Mouse (Mus musculus): ENCODE measurements around the gene Pan3. TPM values are rescaled to one million over a fixed set of nuclear protein-coding genes. Genes with fewer than 3 reads are reported as not detected.

The Pan3 gene
- total RNA-seq, 1 experiment, result 57.3 TPM

GRCm38 (mm10) chr5:147585070-147585469 is 155.1 kb downstream of the Pan3 start:
- in situ Hi-C loops (cut with MboI; ENCODE audit: low sequenced_read_pairs in 2 of 2, unreplicated experiment in 2 of 2), result no loop called here
- H3K9me3 ChIP-seq (ENCODE audit: control insufficient read depth, insufficient read depth, low read depth, low read length), result no peaks in the 10 kb centered on the region
- H3K4me1 ChIP-seq (ENCODE audit: control insufficient read depth in 2 of 2, insufficient read depth in 2 of 2, low read length in 2 of 2, poor library complexity in 1 of 2), result peaks cover 0 to 6% of the 10 kb centered on the region in 2 experiments; a peak in 2 of 4 replicates
- H3K9ac ChIP-seq (ENCODE audit: insufficient read depth, low read depth, low read length, poor library complexity, severe bottlenecking), result no peak overlapping the region
- no peak overlapping the region for H3K4me3 ChIP-seq (ENCODE audit: insufficient read depth in 1 of 2, low read depth in 1 of 2, low read length in 2 of 2, poor library complexity in 1 of 2, severe bottlenecking in 1 of 2)
- TF ChIP-seq ZC3H11A (IDR thresholded peaks at IDR 0.05; ENCODE audit: borderline replicate concordance, low read depth, low read length) (no peak), MAFK (IDR thresholded peaks at IDR 0.05; ENCODE audit: insufficient read depth, low read depth, low read length) (no peak), CHD2 (IDR thresholded peaks at IDR 0.05; ENCODE audit: low read depth, low read length) (no peak)
- no peak overlapping the region for H3K27ac ChIP-seq (ENCODE audit: insufficient read depth, low read depth, low read length, poor library complexity, severe bottlenecking)
- no peaks in the 10 kb centered on the region for H3K36me3 ChIP-seq (ENCODE audit: control insufficient read depth, insufficient read depth, low read length, poor library complexity, severe bottlenecking)
- DNase-seq (ENCODE audit: low read depth, low spot score), result no peak

- TF ChIP-seq HCFC1 (IDR thresholded peaks at IDR 0.05; ENCODE audit: borderline replicate concordance, insufficient read depth, low read length), result no peak
- no peak for TF ChIP-seq CHD2 (IDR thresholded peaks at IDR 0.05; ENCODE audit: low read depth, low read length)
- no peak for TF ChIP-seq ZC3H11A (IDR thresholded peaks at IDR 0.05; ENCODE audit: borderline replicate concordance, low read depth, low read length)
- TF ChIP-seq ZNF384 (IDR thresholded peaks at IDR 0.05; ENCODE audit: low read depth, low read length), result no peak
- TF ChIP-seq MAFK (IDR thresholded peaks at IDR 0.05; ENCODE audit: insufficient read depth, low read depth, low read length), result peak; percentile 60; the same call in 1 of the 2 replicates
- in situ Hi-C loops (cut with MboI; ENCODE audit: low sequenced_read_pairs in 2 of 2, unreplicated experiment in 2 of 2), result no loop called here
- Histone ChIP-seq H3K4me1 (ENCODE audit: control insufficient read depth in 2 of 2, insufficient read depth in 2 of 2, low read length in 2 of 2, poor library complexity in 1 of 2) (peaks cover 0 to 5% of the 10 kb centered on the region in 2 experiments; a peak in 2 of 4 replicates), H3K9me3 (ENCODE audit: control insufficient read depth, insufficient read depth, low read depth, low read length) (no peaks in the 10 kb centered on the region), H3K27ac (ENCODE audit: insufficient read depth, low read depth, low read length, poor library complexity, severe bottlenecking) (no peak overlapping the region), H3K9ac (ENCODE audit: insufficient read depth, low read depth, low read length, poor library complexity, severe bottlenecking) (no peak overlapping the region), H3K4me3 (ENCODE audit: insufficient read depth in 1 of 2, low read depth in 1 of 2, low read length in 2 of 2, poor library complexity in 1 of 2, severe bottlenecking in 1 of 2) (no peak overlapping the region), H3K36me3 (ENCODE audit: control insufficient read depth, insufficient read depth, low read length, poor library complexity, severe bottlenecking) (no peaks in the 10 kb centered on the region)
- DNase-seq (ENCODE audit: low read depth, low spot score), result no peak
These were observed 159.9 kb downstream of the Pan3 start for GRCm38 (mm10) chr5:147589814-147590213.

- Histone ChIP-seq H3K9me3 (ENCODE audit: control insufficient read depth, insufficient read depth, low read depth, low read length) (no peaks in the 10 kb centered on the region), H3K4me3 (ENCODE audit: insufficient read depth in 1 of 2, low read depth in 1 of 2, low read length in 2 of 2, poor library complexity in 1 of 2, severe bottlenecking in 1 of 2) (no peak overlapping the region), H3K4me1 (ENCODE audit: control insufficient read depth in 2 of 2, insufficient read depth in 2 of 2, low read length in 2 of 2, poor library complexity in 1 of 2) (no peaks in the 10 kb centered on the region), H3K27ac (ENCODE audit: insufficient read depth, low read depth, low read length, poor library complexity, severe bottlenecking) (no peak overlapping the region), H3K36me3 (ENCODE audit: control insufficient read depth, insufficient read depth, low read length, poor library complexity, severe bottlenecking) (no peaks in the 10 kb centered on the region), H3K9ac (ENCODE audit: insufficient read depth, low read depth, low read length, poor library complexity, severe bottlenecking) (no peak overlapping the region)
- in situ Hi-C loops (cut with MboI; ENCODE audit: low sequenced_read_pairs in 2 of 2, unreplicated experiment in 2 of 2), result no loop called here
- DNase-seq (ENCODE audit: low read depth, low spot score), result no peak
- TF ChIP-seq ZNF384 (IDR thresholded peaks at IDR 0.05; ENCODE audit: low read depth, low read length), result no peak
- TF ChIP-seq ZC3H11A (IDR thresholded peaks at IDR 0.05; ENCODE audit: borderline replicate concordance, low read depth, low read length), result no peak
- TF ChIP-seq HCFC1 (IDR thresholded peaks at IDR 0.05; ENCODE audit: borderline replicate concordance, insufficient read depth, low read length), result no peak
- TF ChIP-seq MAFK (IDR thresholded peaks at IDR 0.05; ENCODE audit: insufficient read depth, low read depth, low read length), result no peak
- no peak for TF ChIP-seq CHD2 (IDR thresholded peaks at IDR 0.05; ENCODE audit: low read depth, low read length)
These were observed 167.9 kb downstream of the Pan3 start for GRCm38 (mm10) chr5:147597825-147598224.

Other genes with a start within 250 kb of the Pan3 start
- 0.26 TPM in 1 of 2 replicates, not detected in the other for gene Gsx1, start 241.5 kb upstream of the Pan3 start, total RNA-seq (2012; rRNA removed)
- 0.09 TPM in 1 of 2 replicates, not detected in the other for gene Pdx1, start 160.2 kb upstream of the Pan3 start, total RNA-seq (2012; rRNA removed)
- 2.8 and 5.4 TPM in 2 replicates for gene Cdx2, start 122.9 kb upstream of the Pan3 start, total RNA-seq (2012; rRNA removed)
- gene Urad, start 107.7 kb upstream of the Pan3 start, total RNA-seq (2012; rRNA removed), result not detected in 2 replicates
- 0.16 and 0.27 TPM in 2 replicates for gene Flt3, start 29.7 kb upstream of the Pan3 start, total RNA-seq (2012; rRNA removed)